Mouse (Mus musculus): Measurements from ENCODE around the gene Plxna1.

Gene Plxna1

DNA sequence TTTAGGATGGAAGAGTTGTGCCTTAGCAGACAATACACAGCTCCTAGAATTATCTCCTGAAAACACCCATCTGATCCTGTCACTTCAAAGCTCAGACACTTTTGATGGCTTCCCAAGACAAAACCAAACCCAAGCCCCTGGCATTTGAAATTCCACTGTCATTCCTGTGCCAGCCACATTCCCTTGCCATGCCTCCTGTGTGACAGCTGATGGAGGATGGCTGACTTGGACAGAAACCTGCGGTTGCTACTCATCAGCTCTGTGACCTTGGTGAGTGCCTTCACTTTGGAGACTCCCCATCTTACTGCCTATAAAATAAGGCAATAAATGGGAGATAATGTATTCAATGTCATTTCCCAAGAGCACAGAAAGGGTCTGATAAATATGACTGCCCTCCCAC lies 37.1 kb upstream of the Plxna1 start:
- TF ChIP-seq CTCF (conservative IDR thresholded peaks at IDR 0.05; ENCODE audit: low read length) = no peak
- TF ChIP-seq NANOG (IDR thresholded peaks at IDR 0.05; ENCODE audit: borderline replicate concordance, low read length) = no peak
- TF ChIP-seq POU5F1 (IDR thresholded peaks at IDR 0.05; ENCODE audit: borderline replicate concordance, low read length) = no peak
- H3K9me3 ChIP-seq (ENCODE audit: low read length) = no peaks in the 10 kb centered on the region
- no peak overlapping the region for H3K4me3 ChIP-seq (replicated peaks; ENCODE audit: low read length)
- no peaks in the 10 kb centered on the region for H3K27me3 ChIP-seq (ENCODE audit: insufficient read depth, low read length)
- H3K4me1 ChIP-seq (replicated peaks; ENCODE audit: low read depth, low read length) = no peaks in the 10 kb centered on the region
- no peaks in the 10 kb centered on the region; the same call in 1 of the 2 replicates for H3K36me3 ChIP-seq (ENCODE audit: insufficient read depth, low read length)

DNA sequence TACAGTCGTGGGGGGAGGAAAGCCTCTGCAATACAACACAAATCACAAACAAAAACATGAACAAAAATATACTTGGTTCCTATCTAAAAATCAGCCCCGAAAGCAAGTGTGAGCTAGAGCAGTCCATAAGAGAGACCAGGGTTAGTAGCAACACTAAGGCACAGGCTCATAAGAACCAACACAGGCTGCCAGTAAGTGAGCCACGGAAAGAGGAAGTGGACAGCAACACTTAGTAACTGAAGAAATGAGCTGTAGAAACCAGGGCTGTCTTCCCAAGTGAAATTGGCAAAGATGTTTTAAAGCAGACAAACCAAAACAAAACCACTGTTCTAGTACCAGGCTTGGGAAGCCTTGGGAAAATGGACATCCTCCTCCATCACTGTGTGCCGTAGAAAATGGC lies 35.5 kb upstream of the Plxna1 start:
- no peaks in the 10 kb centered on the region for H3K9me3 ChIP-seq (ENCODE audit: low read length)
- no peak overlapping the region for H3K4me3 ChIP-seq (replicated peaks; ENCODE audit: low read length)
- no peaks in the 10 kb centered on the region for H3K4me1 ChIP-seq (replicated peaks; ENCODE audit: low read depth, low read length)
- H3K36me3 ChIP-seq (ENCODE audit: insufficient read depth, low read length) = no peaks in the 10 kb centered on the region; the same call in 1 of the 2 replicates
- TF ChIP-seq CTCF (conservative IDR thresholded peaks at IDR 0.05; ENCODE audit: low read length) = no peak
- TF ChIP-seq POU5F1 (IDR thresholded peaks at IDR 0.05; ENCODE audit: borderline replicate concordance, low read length) = no peak
- no peak for TF ChIP-seq NANOG (IDR thresholded peaks at IDR 0.05; ENCODE audit: borderline replicate concordance, low read length)
- no peaks in the 10 kb centered on the region for H3K27me3 ChIP-seq (ENCODE audit: insufficient read depth, low read length)

DNA sequence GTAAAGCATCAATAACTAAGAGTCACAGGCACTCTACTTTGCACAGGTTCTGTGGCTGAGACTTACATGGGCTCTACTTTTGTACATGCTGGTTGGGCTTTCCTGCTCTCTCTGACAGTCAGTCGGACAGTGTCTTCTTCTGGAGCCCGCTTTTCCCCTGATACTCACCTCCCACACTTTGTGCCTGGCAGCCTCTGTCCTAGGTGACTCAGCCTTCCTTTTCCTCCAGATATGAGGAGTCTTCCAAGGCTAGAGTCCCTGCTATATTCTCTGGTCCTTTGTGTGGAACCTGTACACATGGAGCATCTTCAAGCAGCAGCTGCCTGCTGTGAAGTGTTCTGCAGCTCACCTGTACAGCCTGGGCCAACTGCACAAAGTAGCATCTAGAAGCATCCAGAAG lies 31.4 kb upstream of the Plxna1 start:
- H3K9me3 ChIP-seq (ENCODE audit: low read length) = no peaks in the 10 kb centered on the region

DNA sequence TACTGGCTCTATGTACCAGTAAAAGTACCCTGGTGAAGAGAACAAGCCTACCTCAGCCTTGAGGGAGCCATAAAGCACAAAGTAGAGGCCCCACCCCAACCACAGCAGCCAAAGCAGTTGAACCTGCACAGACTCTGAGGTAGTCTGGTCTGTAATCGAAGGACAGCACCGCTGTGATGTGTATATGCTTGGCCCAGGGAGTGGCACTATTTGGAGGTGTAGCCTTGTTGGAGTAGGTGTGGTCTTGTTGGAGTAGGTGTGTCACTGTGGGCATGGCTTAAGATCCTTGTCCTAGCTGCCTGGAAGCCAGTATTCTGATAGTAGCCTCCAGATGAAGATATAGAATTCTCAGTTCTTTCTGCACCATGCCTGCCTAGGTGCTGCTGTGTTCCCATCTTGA lies 29.8 kb upstream of the Plxna1 start:
- no peaks in the 10 kb centered on the region for H3K9me3 ChIP-seq (ENCODE audit: low read length)
- no peak overlapping the region for H3K4me3 ChIP-seq (replicated peaks; ENCODE audit: low read length)
- no peak for TF ChIP-seq NANOG (IDR thresholded peaks at IDR 0.05; ENCODE audit: borderline replicate concordance, low read length)
- no peak for TF ChIP-seq CTCF (conservative IDR thresholded peaks at IDR 0.05; ENCODE audit: low read length)
- no peak for TF ChIP-seq POU5F1 (IDR thresholded peaks at IDR 0.05; ENCODE audit: borderline replicate concordance, low read length)
- no peaks in the 10 kb centered on the region for H3K27me3 ChIP-seq (ENCODE audit: insufficient read depth, low read length)
- H3K36me3 ChIP-seq (ENCODE audit: insufficient read depth, low read length) = no peaks in the 10 kb centered on the region
- no peaks in the 10 kb centered on the region for H3K4me1 ChIP-seq (replicated peaks; ENCODE audit: low read depth, low read length)

More for the DNA sequence above, 31.4 kb upstream of the Plxna1 start:
- no peaks in the 10 kb centered on the region for H3K27me3 ChIP-seq (ENCODE audit: insufficient read depth, low read length)
- H3K4me1 ChIP-seq (replicated peaks; ENCODE audit: low read depth, low read length) = no peaks in the 10 kb centered on the region
- no peak for TF ChIP-seq CTCF (conservative IDR thresholded peaks at IDR 0.05; ENCODE audit: low read length)
- no peak for TF ChIP-seq NANOG (IDR thresholded peaks at IDR 0.05; ENCODE audit: borderline replicate concordance, low read length)
- no peak for TF ChIP-seq POU5F1 (IDR thresholded peaks at IDR 0.05; ENCODE audit: borderline replicate concordance, low read length)
- H3K36me3 ChIP-seq (ENCODE audit: insufficient read depth, low read length) = no peaks in the 10 kb centered on the region
- H3K4me3 ChIP-seq (replicated peaks; ENCODE audit: low read length) = no peak overlapping the region

DNA sequence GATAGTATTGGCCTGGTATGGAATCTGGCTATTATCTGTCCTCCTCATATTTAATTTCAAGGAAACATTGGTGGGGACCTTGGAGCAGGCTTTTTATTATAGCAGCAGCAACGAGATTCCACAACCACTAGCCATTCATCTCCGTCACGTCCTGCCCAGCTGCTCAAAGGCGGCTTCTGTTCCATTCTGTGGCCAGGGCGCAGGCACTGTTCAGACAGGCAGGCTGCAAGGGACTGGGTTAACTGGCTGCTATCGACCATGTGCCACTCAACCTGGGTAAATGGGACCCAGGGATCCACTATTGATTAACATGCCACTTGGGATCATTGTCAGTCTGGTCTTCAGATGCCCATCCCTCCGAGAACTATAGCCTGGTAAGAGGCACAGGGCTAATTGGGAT lies 27.4 kb upstream of the Plxna1 start:
- Histone ChIP-seq H3K4me3 (replicated peaks; ENCODE audit: low read length) (no peak overlapping the region), H3K4me1 (replicated peaks; ENCODE audit: low read depth, low read length) (no peaks in the 10 kb centered on the region), H3K9me3 (ENCODE audit: low read length) (no peaks in the 10 kb centered on the region), H3K36me3 (ENCODE audit: insufficient read depth, low read length) (no peaks in the 10 kb centered on the region), H3K27me3 (ENCODE audit: insufficient read depth, low read length) (no peaks in the 10 kb centered on the region)
- no peak for TF ChIP-seq POU5F1 (IDR thresholded peaks at IDR 0.05; ENCODE audit: borderline replicate concordance, low read length)
- TF ChIP-seq NANOG (IDR thresholded peaks at IDR 0.05; ENCODE audit: borderline replicate concordance, low read length) = no peak
- no peak for TF ChIP-seq CTCF (conservative IDR thresholded peaks at IDR 0.05; ENCODE audit: low read length)

DNA sequence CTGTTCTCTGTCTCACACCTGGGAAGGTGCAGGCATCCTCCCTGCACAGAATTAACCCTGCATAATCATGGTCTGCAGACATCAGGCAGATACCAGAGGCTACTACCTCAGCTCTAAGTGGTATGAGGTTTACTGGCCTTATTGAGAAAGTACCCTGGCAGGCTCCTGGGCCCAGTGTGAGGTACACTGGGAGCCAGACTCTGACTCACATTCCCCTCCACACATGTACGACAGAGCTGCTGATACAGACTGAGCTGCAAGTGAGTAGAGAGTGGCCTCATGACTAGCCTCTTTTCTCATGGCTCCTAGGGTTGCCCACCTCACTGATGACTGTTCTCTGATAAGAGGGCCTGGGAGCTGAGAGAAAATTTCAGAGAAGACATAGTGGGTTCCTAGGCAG lies 24.5 kb upstream of the Plxna1 start:
- no peaks in the 10 kb centered on the region for H3K9me3 ChIP-seq (ENCODE audit: low read length)
- H3K27me3 ChIP-seq (ENCODE audit: insufficient read depth, low read length) = peaks cover 5% of the 10 kb centered on the region; the same call in 1 of the 2 replicates
- 0 out of 2 replicates have a peak, but pooled peaks cover 5% of the 10 kb centered on the region for H3K36me3 ChIP-seq (ENCODE audit: insufficient read depth, low read length)
- H3K4me1 ChIP-seq (replicated peaks; ENCODE audit: low read depth, low read length) = no peaks in the 10 kb centered on the region
- TF ChIP-seq POU5F1 (IDR thresholded peaks at IDR 0.05; ENCODE audit: borderline replicate concordance, low read length) = no peak
- H3K4me3 ChIP-seq (replicated peaks; ENCODE audit: low read length) = no peak overlapping the region

DNA sequence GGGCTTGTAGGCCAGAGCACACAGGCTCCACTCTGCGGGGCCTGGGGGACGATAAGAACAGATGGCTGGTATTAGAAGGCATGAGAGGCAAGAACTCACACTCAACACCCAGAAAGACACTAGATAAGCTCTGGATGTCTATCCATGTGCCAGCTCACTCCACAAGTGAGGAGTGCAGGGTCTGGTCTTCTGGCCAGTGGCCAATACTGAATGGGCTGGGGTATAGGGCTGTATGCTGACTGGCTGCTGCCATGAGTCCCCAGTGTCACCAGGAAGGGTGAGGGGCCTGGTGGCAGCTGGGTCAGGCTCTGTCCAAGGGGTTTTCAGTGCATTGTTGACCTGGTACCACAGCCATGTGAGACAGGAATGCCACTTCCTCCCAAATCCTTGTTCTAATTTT lies 22.3 kb upstream of the Plxna1 start:
- Histone ChIP-seq H3K27me3 (ENCODE audit: insufficient read depth, low read length) (peaks cover 5% of the 10 kb centered on the region; the same call in 1 of the 2 replicates), H3K4me1 (replicated peaks; ENCODE audit: low read depth, low read length) (peaks cover 11% of the 10 kb centered on the region), H3K36me3 (ENCODE audit: insufficient read depth, low read length) (0 out of 2 replicates have a peak, but pooled peaks cover 8% of the 10 kb centered on the region), H3K9me3 (ENCODE audit: low read length) (no peaks in the 10 kb centered on the region), H3K4me3 (replicated peaks; ENCODE audit: low read length) (no peak overlapping the region)
- TF ChIP-seq NANOG (IDR thresholded peaks at IDR 0.05; ENCODE audit: borderline replicate concordance, low read length) (no peak), CTCF (conservative IDR thresholded peaks at IDR 0.05; ENCODE audit: low read length) (no peak), POU5F1 (IDR thresholded peaks at IDR 0.05; ENCODE audit: borderline replicate concordance, low read length) (no peak)

DNA sequence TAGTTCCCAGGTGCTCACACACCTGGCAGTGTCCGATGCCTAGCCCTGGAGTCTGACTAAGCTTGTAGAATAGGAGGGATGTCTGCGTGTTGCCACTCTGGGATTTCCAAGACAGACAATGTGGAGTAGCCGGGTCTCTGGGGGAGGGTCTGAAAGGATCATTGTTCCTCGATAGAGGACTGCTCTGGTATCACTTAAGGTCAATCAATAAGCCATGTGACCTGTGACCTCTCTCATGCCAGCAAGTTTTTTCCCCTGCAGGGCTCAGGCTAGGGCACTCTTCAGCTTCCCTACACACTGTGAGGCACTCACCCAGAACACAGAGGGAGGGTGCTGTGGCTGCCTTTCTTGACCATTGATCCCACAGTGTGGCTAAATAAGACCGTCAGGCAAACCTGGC lies 19.4 kb upstream of the Plxna1 start:
- Histone ChIP-seq H3K4me1 (replicated peaks; ENCODE audit: low read depth, low read length) (peaks cover 11% of the 10 kb centered on the region), H3K36me3 (ENCODE audit: insufficient read depth, low read length) (0 out of 2 replicates have a peak, but pooled peaks cover 8% of the 10 kb centered on the region), H3K4me3 (replicated peaks; ENCODE audit: low read length) (no peak overlapping the region), H3K27me3 (ENCODE audit: insufficient read depth, low read length) (peaks cover 15% of the 10 kb centered on the region), H3K9me3 (ENCODE audit: low read length) (no peaks in the 10 kb centered on the region)
- TF ChIP-seq CTCF (conservative IDR thresholded peaks at IDR 0.05; ENCODE audit: low read length) (no peak), NANOG (IDR thresholded peaks at IDR 0.05; ENCODE audit: borderline replicate concordance, low read length) (no peak), POU5F1 (IDR thresholded peaks at IDR 0.05; ENCODE audit: borderline replicate concordance, low read length) (no peak)

DNA sequence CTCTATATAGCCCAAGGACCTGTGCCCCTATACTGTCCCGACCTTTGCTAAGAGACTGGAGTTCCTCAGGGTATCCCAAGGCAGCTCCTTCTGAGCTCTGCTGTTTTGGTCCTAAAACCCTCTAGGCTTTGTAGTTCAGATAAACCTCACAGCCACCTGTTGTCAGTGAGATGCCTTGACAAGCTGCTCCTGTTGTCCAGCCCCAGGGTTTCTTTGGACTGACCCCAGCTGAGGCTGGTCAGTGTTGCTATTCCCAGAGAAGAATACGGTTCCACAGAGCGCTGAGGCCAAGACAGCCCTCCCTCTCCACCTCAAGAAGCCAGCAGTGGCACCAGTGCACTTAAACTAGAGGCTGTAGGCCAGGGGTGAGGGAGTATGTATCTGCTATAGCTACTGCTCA lies 18.8 kb upstream of the Plxna1 start:
- Histone ChIP-seq H3K27me3 (ENCODE audit: insufficient read depth, low read length) (peaks cover 17% of the 10 kb centered on the region), H3K36me3 (ENCODE audit: insufficient read depth, low read length) (0 out of 2 replicates have a peak, but pooled peaks cover 8% of the 10 kb centered on the region)

More for the DNA sequence above, 18.8 kb upstream of the Plxna1 start:
- no peaks in the 10 kb centered on the region for H3K9me3 ChIP-seq (ENCODE audit: low read length)
- TF ChIP-seq POU5F1 (IDR thresholded peaks at IDR 0.05; ENCODE audit: borderline replicate concordance, low read length) = no peak
- no peak for TF ChIP-seq CTCF (conservative IDR thresholded peaks at IDR 0.05; ENCODE audit: low read length)
- TF ChIP-seq NANOG (IDR thresholded peaks at IDR 0.05; ENCODE audit: borderline replicate concordance, low read length) = no peak
- H3K4me1 ChIP-seq (replicated peaks; ENCODE audit: low read depth, low read length) = peaks cover 11% of the 10 kb centered on the region
- no peak overlapping the region for H3K4me3 ChIP-seq (replicated peaks; ENCODE audit: low read length)
